Mouse (Mus musculus) lung, postnatal 0 days (tissue): ENCODE results near the gene Olfr1193. TPM values are rescaled to one million over a fixed set of nuclear protein-coding genes. Genes with fewer than 3 reads are reported as not detected.
"Not testable (repeated sequence)": the region's sequence is repeated elsewhere in the genome, so short reads cannot be mapped to it uniquely, and the experiment has no call there.

ENCODE experiments used
- ATAC-seq: fragments of 200-750 bp; cut with Nextera tagmentation; 2 replicates; pipeline ENCODE4 v1.8.0; 2017; ENCODE audit warnings: moderate library complexity
- DNase-seq: peaks from one replicate; pipeline ENCODE4 v3.0.0-alpha.2; 2016; ENCODE audit warnings: low spot score
- H3K27ac ChIP-seq: fragments of 300-500 bp; sonication (generic); 2 replicates; pipeline ENCODE4 v1.5.1; 2014; ENCODE audit warnings: antibody characterized with exemption, mild to moderate bottlenecking, low read length, mixed read lengths
- H3K27me3 ChIP-seq: fragments of 300-500 bp; sonication (generic); replicated peaks from 2 replicates; pipeline ENCODE4 v1.6.1; 2014; ENCODE audit warnings: low read length, mixed read lengths; ENCODE audit not compliant: insufficient read depth
- H3K36me3 ChIP-seq: fragments of 300-500 bp; sonication (generic); 2 replicates; pipeline ENCODE4 v1.6.1; 2014; ENCODE audit warnings: low read length, mixed read lengths; ENCODE audit not compliant: insufficient read depth
- H3K4me1 ChIP-seq: fragments of 300-500 bp; sonication (generic); 2 replicates; pipeline ENCODE4 v1.6.1; 2014; ENCODE audit warnings: antibody characterized with exemption, low read depth, low read length, mixed read lengths; ENCODE audit not compliant: insufficient read depth
- H3K4me2 ChIP-seq: fragments of 300-500 bp; sonication (generic); replicated peaks from 2 replicates; pipeline ENCODE4 v1.6.1; 2014; ENCODE audit warnings: low read depth, mild to moderate bottlenecking, low read length, moderate library complexity, mixed read lengths
- H3K4me3 ChIP-seq: fragments of 300-500 bp; sonication (generic); 2 replicates; pipeline ENCODE4 v1.5.1; 2014; ENCODE audit warnings: low read depth, low read length
- H3K9ac ChIP-seq: fragments of 300-500 bp; sonication (generic); replicated peaks from 2 replicates; pipeline ENCODE4 v1.6.1; 2014; ENCODE audit warnings: low read depth, mild to moderate bottlenecking
- H3K9me3 ChIP-seq: fragments of 300-500 bp; sonication (generic); 2 replicates; pipeline ENCODE4 v1.6.1; 2016; ENCODE audit warnings: low read length, mixed read lengths
- CTCF ChIP-seq: IDR thresholded peaks from 2 replicates; pipeline ENCODE4 v1.5.1; 2016; ENCODE audit warnings: antibody characterized with exemption, mild to moderate bottlenecking
- EP300 ChIP-seq: IDR thresholded peaks from 2 replicates; pipeline ENCODE4 v1.6.1; 2016; ENCODE audit warnings: antibody characterized with exemption, mild to moderate bottlenecking, control low read depth
- WGBS: fragments of 180-500 bp; shearing (Covaris S2); extraction: QIAGEN DNeasy Blood & Tissue Kit; methylation state at CpG from one replicate; pipeline ENCODE4 v1.1.7; 2014; 5-methylcytosine and 5-hydroxymethylcytosine counted together
- polyA plus RNA-seq: library from polyadenylated mRNA; unstranded; fragments of >200 nt; fragmentation: Nextera tagmentation; extraction: Ambion mirVana; gene quantifications from 2 replicates; pipeline ENCODE4 v1.2.1, GENCODE M21; 2015

The Olfr1193 gene
- polyA plus RNA-seq: not detected in 2 replicates

- not testable (repeated sequence) for H3K36me3 ChIP-seq, H3K4me1 ChIP-seq, ATAC-seq, H3K4me3 ChIP-seq, DNase-seq, H3K27me3 ChIP-seq, H3K4me2 ChIP-seq, H3K9ac ChIP-seq, H3K9me3 ChIP-seq, H3K27ac ChIP-seq
Observed at GRCm38 (mm10) chr2:88675328-88675727, at the start of gene Olfr1193. Gene Olfr1193, plus strand, starts transcription at chr2:88675628.

- H3K27ac ChIP-seq, DNase-seq, H3K4me2 ChIP-seq, ATAC-seq, H3K9me3 ChIP-seq, H3K4me1 ChIP-seq, H3K4me3 ChIP-seq, H3K27me3 ChIP-seq, H3K9ac ChIP-seq, H3K36me3 ChIP-seq: not testable (repeated sequence)
- WGBS: 95% methylated on average over 1 of the region's 1 CpGs
Observed at GRCm38 (mm10) chr2:88640242-88640641, 35.2 kb upstream of the Olfr1193 start, which contains the start of gene Olfr1191-ps1. Gene Olfr1191-ps1, plus strand, starts transcription at chr2:88640542.

- H3K9me3 ChIP-seq: no peaks in the 10 kb centered on the region
- no peaks in the 10 kb centered on the region for H3K36me3 ChIP-seq
- no peak within 1 kb of the TSS for H3K9ac ChIP-seq
- DNase-seq: no peak
- H3K27ac ChIP-seq: no peak within 1 kb of the TSS
- WGBS: 35% methylated on average over 1 of the region's 1 CpGs
- ATAC-seq: no peak
- TF ChIP-seq CTCF (no peak), EP300 (no peak)
- H3K4me2 ChIP-seq: no peak within 1 kb of the TSS
- H3K4me3 ChIP-seq: no peak within 1 kb of the TSS
- no peaks in the 10 kb centered on the region for H3K4me1 ChIP-seq
- no peaks in the 10 kb centered on the region for H3K27me3 ChIP-seq
Observed at GRCm38 (mm10) chr2:88648209-88648608, 27.2 kb upstream of the Olfr1193 start, which contains the start of gene Olfr1192-ps1. Gene Olfr1192-ps1, plus strand, starts transcription at chr2:88648509.

DNA sequence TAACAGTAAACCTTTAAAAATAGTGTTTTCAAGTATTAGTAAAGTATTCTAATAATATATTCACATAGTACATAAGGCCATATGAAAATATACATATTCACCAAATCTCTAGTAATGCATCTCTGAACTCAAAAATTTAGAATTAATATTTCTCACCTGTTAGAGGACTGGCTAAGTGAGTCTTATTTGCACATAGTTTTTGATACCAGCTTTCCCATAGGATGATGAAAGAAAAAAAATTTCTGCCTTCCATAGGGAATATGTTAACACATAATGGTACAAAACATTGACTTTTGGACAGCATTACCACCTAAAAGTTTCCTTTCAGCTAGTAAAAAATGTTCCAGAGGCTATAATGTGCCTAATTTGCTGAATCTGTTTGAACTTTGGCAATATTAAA lies 13.7 kb downstream of the Olfr1193 start, which contains the start of gene Olfr1195:
Gene Olfr1195 (minus strand): TSS at position 101 of the 400 bp plus-strand sequence.
- TF ChIP-seq EP300 (no peak), CTCF (no peak)
- Histone ChIP-seq H3K4me1 (no peaks in the 10 kb centered on the region), H3K4me3 (no peak within 1 kb of the TSS), H3K27me3 (no peaks in the 10 kb centered on the region), H3K27ac (no peak within 1 kb of the TSS), H3K36me3 (no peaks in the 10 kb centered on the region), H3K4me2 (no peak within 1 kb of the TSS), H3K9me3 (no peaks in the 10 kb centered on the region), H3K9ac (no peak within 1 kb of the TSS)
- DNase-seq (no peak), ATAC-seq (no peak)

- H3K27ac ChIP-seq: no peak within 1 kb of the TSS
Observed at GRCm38 (mm10) chr2:88704497-88704896, 29.1 kb downstream of the Olfr1193 start, which contains the start of gene Olfr1196. Gene Olfr1196, minus strand, starts transcription at chr2:88704597.

More at GRCm38 (mm10) chr2:88704497-88704896, 29.1 kb downstream of the Olfr1193 start, which contains the start of gene Olfr1196:
- ATAC-seq (no peak), DNase-seq (no peak)
- H3K9ac ChIP-seq: no peak within 1 kb of the TSS
- no peaks in the 10 kb centered on the region for H3K9me3 ChIP-seq
- no peak within 1 kb of the TSS for H3K4me3 ChIP-seq
- H3K27me3 ChIP-seq: no peaks in the 10 kb centered on the region
- no peaks in the 10 kb centered on the region for H3K36me3 ChIP-seq
- H3K4me2 ChIP-seq: no peak within 1 kb of the TSS
- no peak for TF ChIP-seq EP300
- TF ChIP-seq CTCF: no peak
- WGBS: 71% methylated on average over 2 of the region's 2 CpGs
- no peaks in the 10 kb centered on the region for H3K4me1 ChIP-seq

Other genes with a start within 250 kb of the Olfr1193 start
- not detected in 2 replicates for gene Olfr1181, start 249.5 kb upstream of the Olfr1193 start, polyA plus RNA-seq
- gene Gm13757, start 226.5 kb upstream of the Olfr1193 start, polyA plus RNA-seq: not detected in 2 replicates
- gene Olfr1183, start 220.8 kb upstream of the Olfr1193 start, polyA plus RNA-seq: not detected in 2 replicates
- not detected in 2 replicates for gene Olfr1184, start 192.0 kb upstream of the Olfr1193 start, polyA plus RNA-seq
- not detected in 2 replicates for gene Olfr1185-ps1, start 182.3 kb upstream of the Olfr1193 start, polyA plus RNA-seq
- gene Olfr1186, start 157.1 kb upstream of the Olfr1193 start, polyA plus RNA-seq: not detected in 2 replicates
- not detected in 2 replicates for gene Olfr1188, start 118.7 kb upstream of the Olfr1193 start, polyA plus RNA-seq
- gene Olfr1189, start 89.2 kb upstream of the Olfr1193 start, polyA plus RNA-seq: not detected in 2 replicates
- gene Olfr1191-ps1, start 35.1 kb upstream of the Olfr1193 start, polyA plus RNA-seq: not detected in 2 replicates
- not detected in 2 replicates for gene Olfr1192-ps1, start 27.1 kb upstream of the Olfr1193 start, polyA plus RNA-seq
- not detected in 2 replicates for gene Olfr1195, start 13.6 kb downstream of the Olfr1193 start, polyA plus RNA-seq
- not detected in 2 replicates for gene Olfr1196, start 29.0 kb downstream of the Olfr1193 start, polyA plus RNA-seq
- not detected in 2 replicates for gene Olfr1197, start 56.7 kb downstream of the Olfr1193 start, polyA plus RNA-seq
- gene Olfr1198, start 75.7 kb downstream of the Olfr1193 start, polyA plus RNA-seq: not detected in 2 replicates
- gene Olfr1199, start 84.8 kb downstream of the Olfr1193 start, polyA plus RNA-seq: not detected in 2 replicates
- not detected in 2 replicates for gene Olfr1200, start 94.9 kb downstream of the Olfr1193 start, polyA plus RNA-seq
- gene Olfr1201, start 117.4 kb downstream of the Olfr1193 start, polyA plus RNA-seq: not detected in 2 replicates
- not detected in 2 replicates for gene Olfr1202, start 138.9 kb downstream of the Olfr1193 start, polyA plus RNA-seq
- not detected in 2 replicates for gene Olfr1205, start 154.1 kb downstream of the Olfr1193 start, polyA plus RNA-seq
- not detected in 2 replicates for gene Olfr1204, start 173.7 kb downstream of the Olfr1193 start, polyA plus RNA-seq
- not detected in 2 replicates for gene Olfr1206, start 187.6 kb downstream of the Olfr1193 start, polyA plus RNA-seq
- not detected in 2 replicates for gene Olfr1208, start 226.7 kb downstream of the Olfr1193 start, polyA plus RNA-seq
- not detected in 2 replicates for gene Olfr1209, start 239.5 kb downstream of the Olfr1193 start, polyA plus RNA-seq